Mouse (Mus musculus): ENCODE measurements around the gene Cyp27b1. TPM values are rescaled to one million over a fixed set of nuclear protein-coding genes. Genes with fewer than 3 reads are reported as not detected.

Gene Cyp27b1
- polyA plus RNA-seq, 1 experiment from 2014 or later, result not detected

DNA sequence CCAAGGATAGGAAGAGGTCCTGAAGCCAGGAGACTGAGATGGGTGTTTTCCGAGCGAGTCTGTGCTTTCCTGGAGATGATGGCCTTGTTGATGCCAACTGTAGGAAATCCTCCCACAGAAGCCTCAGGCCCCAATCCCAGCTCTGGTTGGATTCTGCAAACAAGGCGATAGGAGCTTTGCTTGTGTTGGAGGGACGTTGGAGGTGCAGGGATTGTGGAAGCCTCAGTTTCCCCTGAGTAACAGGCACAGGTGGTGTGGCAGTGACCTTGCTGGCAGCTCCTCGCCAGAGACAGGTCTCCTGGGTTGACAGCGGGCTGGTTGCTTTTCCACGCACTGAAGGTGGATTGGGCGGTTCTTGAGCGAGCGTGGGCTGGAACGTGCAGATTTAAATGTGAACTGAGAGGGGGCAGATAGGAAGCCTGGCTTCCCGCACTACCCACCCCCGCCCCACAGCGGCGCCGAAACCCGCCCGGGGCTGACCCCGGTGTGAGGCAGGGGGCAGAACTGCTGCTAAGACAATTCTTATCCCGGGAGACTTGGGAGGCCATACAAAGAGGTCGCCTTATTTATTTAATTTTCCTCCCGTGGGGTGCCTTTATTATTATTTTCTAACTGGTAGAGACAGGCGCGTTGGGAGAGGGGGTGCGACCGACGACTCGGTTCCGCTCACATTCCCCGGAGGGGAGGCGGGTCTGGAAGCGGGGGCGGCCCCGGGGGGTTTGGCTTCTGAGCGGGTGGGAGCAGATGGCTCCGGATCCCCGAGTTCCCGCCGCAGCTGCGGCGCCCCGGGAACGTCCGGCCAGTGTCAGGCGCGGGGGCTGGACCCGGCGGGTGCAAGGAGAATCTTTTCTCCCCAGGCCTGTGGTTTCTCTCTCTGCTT lies 33.1 kb downstream of the Cyp27b1 start:
- no peak overlapping the region for H3K27ac ChIP-seq
- whole genome bisulfite sequencing (ENCODE audit: insufficient replicate concordance), result 22% methylated on average over 48 of the region's 48 CpGs
- H3K9ac ChIP-seq, result no peak overlapping the region
- no peaks in the 10 kb centered on the region for H3K9me3 ChIP-seq (replicated peaks)
- peak overlapping the region; percentile 26 for H3K4me3 ChIP-seq (replicated peaks)
- DNase-seq, result no peak
- no peak for ATAC-seq (ENCODE audit: low read depth)
- peak overlapping the region; percentile 50 for H3K4me2 ChIP-seq
- peaks cover 65% of the 10 kb centered on the region for H3K4me1 ChIP-seq (replicated peaks)
- no peaks in the 10 kb centered on the region; the same call in 1 of the 2 replicates for H3K36me3 ChIP-seq
- H3K27me3 ChIP-seq, result peaks cover 76% of the 10 kb centered on the region

DNA sequence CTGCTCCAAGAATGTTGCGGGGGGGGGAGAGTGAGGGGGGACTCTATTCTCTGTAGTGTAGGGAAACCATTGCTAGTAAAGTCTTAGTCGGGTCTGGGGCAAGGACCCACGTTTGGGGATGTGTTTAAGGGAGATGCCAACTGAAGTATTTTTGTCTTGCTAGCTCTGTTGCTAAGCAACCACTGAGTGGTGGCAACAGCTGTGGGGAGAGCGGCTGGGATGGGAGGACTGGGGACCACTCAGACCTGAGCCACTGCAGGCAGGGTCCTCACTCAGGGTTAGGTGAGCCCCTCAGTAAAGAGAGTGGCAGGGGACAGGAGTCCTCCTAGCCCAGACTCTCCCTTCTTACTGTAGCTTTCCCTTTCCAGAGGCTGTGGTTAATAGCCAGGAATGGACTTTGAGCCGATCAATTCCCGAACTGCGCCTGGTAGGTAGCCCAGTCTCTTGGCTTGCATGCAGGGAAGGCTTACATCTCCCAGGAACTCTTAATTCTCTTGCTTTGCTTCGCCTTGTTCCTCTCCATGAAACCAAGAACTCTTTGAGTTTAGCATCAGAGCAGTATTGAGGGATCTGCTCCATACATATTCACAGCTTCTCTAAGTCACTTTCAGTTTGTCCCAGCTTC lies 34.1 kb downstream of the Cyp27b1 start:
- H3K4me2 ChIP-seq, result peak overlapping the region; percentile 50; the same call in 1 of the 2 replicates

DNA sequence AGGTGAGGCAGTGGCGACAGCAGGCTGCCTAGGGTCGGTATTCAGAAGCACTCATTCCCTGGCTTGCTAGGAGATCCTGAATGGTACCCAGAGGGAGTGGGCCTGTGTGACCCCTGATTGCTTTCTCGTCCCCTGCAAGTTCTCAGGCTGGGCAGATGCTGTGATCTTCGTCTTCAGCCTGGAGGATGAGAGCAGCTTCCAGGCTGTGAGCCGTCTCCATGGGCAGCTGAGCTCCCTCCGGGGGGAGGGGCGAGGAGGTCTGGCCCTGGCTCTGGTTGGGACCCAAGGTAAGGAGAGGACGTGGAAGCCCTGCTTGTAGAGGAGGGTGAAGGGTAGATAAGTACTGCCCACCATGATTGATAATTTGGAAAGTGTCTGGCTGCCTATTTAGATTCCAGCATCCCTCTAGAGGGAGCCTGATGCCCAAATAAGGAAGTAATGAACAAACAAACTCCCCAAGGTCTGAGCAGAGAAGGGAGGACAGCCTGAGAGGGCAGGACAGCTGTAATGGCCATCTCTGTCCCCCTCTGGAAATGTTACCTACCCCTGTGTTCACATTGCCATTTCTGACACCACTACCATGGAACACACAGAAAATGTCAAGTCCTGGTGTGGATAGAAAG lies 35.4 kb downstream of the Cyp27b1 start:
- H3K9me3 ChIP-seq (replicated peaks), result no peaks in the 10 kb centered on the region
- peaks cover 56% of the 10 kb centered on the region for H3K27me3 ChIP-seq
- H3K4me1 ChIP-seq (replicated peaks), result peaks cover 43% of the 10 kb centered on the region
- WGBS (ENCODE audit: insufficient replicate concordance), result 59% methylated on average over 8 of the region's 8 CpGs
- no peak for ATAC-seq (ENCODE audit: low read depth)
- H3K9ac ChIP-seq, result no peak overlapping the region
- H3K4me3 ChIP-seq (replicated peaks), result no peak overlapping the region
- no peak for DNase-seq
- H3K27ac ChIP-seq, result no peak overlapping the region
- H3K36me3 ChIP-seq, result no peaks in the 10 kb centered on the region; the same call in 1 of the 2 replicates
- H3K4me2 ChIP-seq, result no peak overlapping the region

More for the DNA sequence above, 34.1 kb downstream of the Cyp27b1 start:
- Histone ChIP-seq H3K36me3 (no peaks in the 10 kb centered on the region; the same call in 1 of the 2 replicates), H3K27ac (no peak overlapping the region), H3K9me3 (replicated peaks) (no peaks in the 10 kb centered on the region), H3K27me3 (peaks cover 68% of the 10 kb centered on the region), H3K9ac (no peak overlapping the region), H3K4me3 (replicated peaks) (no peak overlapping the region), H3K4me1 (replicated peaks) (peaks cover 56% of the 10 kb centered on the region)
- no peak for DNase-seq
- ATAC-seq (ENCODE audit: low read depth), result no peak
- WGBS (ENCODE audit: insufficient replicate concordance), result 49% methylated on average over 8 of the region's 8 CpGs

DNA sequence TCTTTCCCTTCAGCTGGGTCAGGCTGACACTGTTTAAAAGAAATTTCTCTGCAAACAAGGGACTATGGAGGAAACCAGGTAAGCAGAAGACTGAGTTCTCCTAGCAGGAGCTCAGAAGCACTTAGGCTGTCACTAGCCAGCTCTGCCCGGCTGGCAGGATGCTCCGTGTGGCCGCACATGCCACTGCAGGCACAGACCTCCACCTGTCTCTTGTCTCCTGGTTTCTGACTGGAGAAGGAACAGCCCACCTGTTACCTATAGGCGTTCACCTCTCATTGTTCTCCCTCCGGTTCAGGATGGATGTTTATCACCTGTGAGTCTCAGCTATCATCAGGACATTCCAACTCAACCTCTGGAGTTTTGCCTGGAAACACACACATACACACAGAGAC lies 35.9 kb downstream of the Cyp27b1 start:
- DNase-seq, result no peak
- Histone ChIP-seq H3K27ac (no peak overlapping the region), H3K4me3 (replicated peaks) (no peak overlapping the region), H3K9me3 (replicated peaks) (no peaks in the 10 kb centered on the region), H3K4me1 (replicated peaks) (peaks cover 38% of the 10 kb centered on the region), H3K27me3 (peaks cover 52% of the 10 kb centered on the region), H3K4me2 (no peak overlapping the region), H3K36me3 (no peaks in the 10 kb centered on the region; the same call in 1 of the 2 replicates), H3K9ac (no peak overlapping the region)
- ATAC-seq (ENCODE audit: low read depth), result no peak
- 65% methylated on average over 5 of the region's 5 CpGs for WGBS (ENCODE audit: insufficient replicate concordance)

DNA sequence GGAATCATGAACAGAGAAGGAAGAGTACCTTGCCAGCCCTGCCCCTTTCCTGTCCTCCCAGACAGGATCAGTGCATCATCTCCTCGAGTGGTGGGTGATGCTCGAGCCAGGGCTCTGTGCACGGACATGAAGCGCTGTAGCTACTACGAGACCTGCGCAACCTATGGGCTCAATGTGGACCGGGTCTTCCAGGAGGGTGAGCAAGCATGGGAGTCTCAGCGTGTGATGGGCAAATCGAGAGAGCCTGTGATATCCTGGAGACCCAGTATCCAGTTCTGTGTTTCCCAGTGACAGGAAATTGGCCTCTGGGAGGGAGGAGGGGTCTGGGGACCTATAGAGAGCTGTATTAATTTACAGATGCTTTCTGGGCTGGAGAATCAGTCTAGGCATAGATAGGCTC lies 37.0 kb downstream of the Cyp27b1 start:
- Histone ChIP-seq H3K27ac (no peak overlapping the region), H3K9me3 (replicated peaks) (no peaks in the 10 kb centered on the region), H3K27me3 (peaks cover 52% of the 10 kb centered on the region), H3K4me2 (no peak overlapping the region), H3K36me3 (no peaks in the 10 kb centered on the region), H3K4me3 (replicated peaks) (no peak overlapping the region), H3K9ac (no peak overlapping the region), H3K4me1 (replicated peaks) (peaks cover 27% of the 10 kb centered on the region)
- DNase-seq, result no peak
- ATAC-seq (ENCODE audit: low read depth), result no peak
- 75% methylated on average over 9 of the region's 9 CpGs for WGBS (ENCODE audit: insufficient replicate concordance)

DNA sequence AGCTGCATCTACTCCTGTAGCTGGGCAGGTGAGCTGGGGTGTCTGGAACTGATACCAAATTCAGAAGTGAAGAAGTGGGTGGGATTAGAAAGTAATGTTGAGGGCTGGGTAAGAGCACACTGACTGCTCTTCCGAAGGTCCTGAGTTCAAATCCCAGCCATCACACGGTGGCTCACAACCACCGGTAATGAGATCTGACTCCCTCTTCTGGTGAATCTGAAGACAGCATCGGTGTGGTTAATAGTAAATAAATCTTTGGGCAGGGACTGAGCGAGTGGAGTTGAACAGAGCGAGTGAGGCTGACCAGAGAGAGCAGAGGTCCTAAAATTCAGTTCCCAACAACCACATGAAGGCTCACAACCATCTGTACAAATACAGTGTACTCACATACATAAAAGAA lies 37.6 kb downstream of the Cyp27b1 start:
- no peak overlapping the region for H3K4me2 ChIP-seq
- H3K9me3 ChIP-seq (replicated peaks), result no peaks in the 10 kb centered on the region
- H3K4me3 ChIP-seq (replicated peaks), result no peak overlapping the region
- H3K27me3 ChIP-seq, result peaks cover 52% of the 10 kb centered on the region
- WGBS (ENCODE audit: insufficient replicate concordance), result 70% methylated on average over 6 of the region's 6 CpGs
- H3K9ac ChIP-seq, result no peak overlapping the region
- H3K4me1 ChIP-seq (replicated peaks), result peaks cover 24% of the 10 kb centered on the region
- DNase-seq (no peak), ATAC-seq (ENCODE audit: low read depth) (no peak)
- H3K27ac ChIP-seq, result no peak overlapping the region
- no peaks in the 10 kb centered on the region for H3K36me3 ChIP-seq

DNA sequence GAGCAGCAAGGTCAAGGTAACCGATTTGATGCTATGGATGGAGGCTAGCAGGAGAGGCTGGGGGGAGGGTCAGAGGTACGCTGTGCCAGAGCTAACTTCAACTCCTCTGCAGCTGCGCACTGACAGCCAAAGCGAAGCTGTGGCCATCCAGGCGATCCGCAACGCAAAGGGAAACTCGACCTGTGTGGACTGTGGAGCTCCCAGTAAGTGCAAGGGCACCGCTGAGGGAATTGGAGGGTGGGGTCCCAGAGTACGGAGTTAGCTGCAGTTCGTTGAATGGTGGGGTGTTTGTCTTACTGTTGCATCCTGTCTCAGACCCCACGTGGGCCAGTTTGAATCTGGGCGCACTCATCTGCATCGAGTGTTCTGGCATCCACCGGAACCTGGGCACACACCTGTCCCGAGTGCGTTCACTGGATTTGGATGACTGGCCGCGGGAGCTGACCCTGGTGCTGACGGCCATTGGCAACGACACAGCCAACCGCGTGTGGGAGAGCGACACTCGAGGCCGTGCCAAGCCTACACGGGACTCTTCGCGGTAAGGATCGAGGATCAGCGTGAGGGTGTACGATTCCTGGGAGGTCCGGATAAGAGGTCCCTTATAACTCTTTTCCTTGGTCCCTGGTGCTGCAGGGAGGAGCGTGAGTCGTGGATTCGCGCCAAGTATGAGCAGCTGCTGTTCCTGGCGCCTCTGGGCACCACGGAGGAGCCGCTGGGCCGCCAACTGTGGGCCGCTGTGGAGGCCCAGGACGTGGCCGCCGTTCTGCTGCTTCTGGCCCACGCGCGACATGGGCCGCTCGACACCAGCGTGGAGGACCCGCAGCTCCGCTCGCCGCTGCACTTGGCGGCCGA lies 42.7 kb downstream of the Cyp27b1 start:
- Histone ChIP-seq H3K4me3 (replicated peaks) (no peak overlapping the region), H3K9me3 (replicated peaks) (no peaks in the 10 kb centered on the region), H3K36me3 (peaks cover 13% of the 10 kb centered on the region), H3K9ac (no peak overlapping the region), H3K27me3 (peaks cover 35% of the 10 kb centered on the region), H3K4me2 (peak overlapping the region; percentile 44; the same call in 1 of the 2 replicates), H3K4me1 (replicated peaks) (peaks cover 40% of the 10 kb centered on the region), H3K27ac (no peak overlapping the region)
- no peak for DNase-seq
- WGBS (ENCODE audit: insufficient replicate concordance), result 50% methylated on average over 57 of the region's 57 CpGs
- no peak for ATAC-seq (ENCODE audit: low read depth)

DNA sequence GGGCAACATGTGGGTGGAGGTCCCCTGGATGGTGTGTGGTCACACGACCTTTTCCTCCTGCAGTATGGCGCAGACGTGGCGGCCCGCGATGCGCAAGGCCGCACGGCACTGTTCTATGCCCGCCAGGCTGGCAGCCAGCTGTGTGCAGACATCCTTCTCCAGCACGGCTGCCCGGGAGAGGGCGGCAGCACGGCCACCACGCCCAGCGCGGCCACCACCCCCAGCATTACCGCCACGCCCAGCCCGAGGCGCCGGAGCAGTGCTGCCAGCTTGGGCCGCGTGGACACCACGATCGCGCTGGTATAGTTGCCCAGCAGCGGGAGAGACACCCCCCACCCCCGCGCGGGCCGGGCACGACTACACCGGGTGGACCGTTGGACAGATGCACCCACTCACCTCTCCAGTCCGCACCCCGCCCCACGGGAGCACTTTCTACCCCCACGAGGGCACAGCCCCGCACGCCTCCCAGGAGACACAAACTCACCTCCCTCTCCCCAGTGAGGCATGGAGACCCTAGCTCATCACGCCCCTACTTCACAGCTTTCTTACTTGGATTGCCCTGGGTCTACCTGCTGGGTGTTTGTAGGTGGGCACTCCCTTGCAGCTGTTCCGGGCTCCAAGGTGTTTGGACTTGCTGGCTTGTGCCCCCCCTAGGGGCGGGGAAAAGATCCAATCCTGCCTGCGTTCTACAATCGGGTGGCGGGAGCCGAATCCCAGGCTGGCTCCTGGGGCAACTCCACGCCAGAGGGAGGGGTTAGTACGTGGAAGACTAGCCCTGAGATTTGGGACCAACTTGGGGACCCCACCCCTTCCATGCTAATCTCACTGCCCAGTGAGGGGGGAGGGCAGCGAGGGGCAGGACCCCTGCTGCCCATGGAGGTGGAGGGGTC lies 43.7 kb downstream of the Cyp27b1 start:
- H3K4me2 ChIP-seq, result peak overlapping the region; percentile 44
- H3K27me3 ChIP-seq, result peaks cover 35% of the 10 kb centered on the region
- 37% methylated on average over 51 of the region's 51 CpGs for WGBS (ENCODE audit: insufficient replicate concordance)
- H3K9ac ChIP-seq, result no peak overlapping the region
- H3K27ac ChIP-seq, result no peak overlapping the region
- H3K4me3 ChIP-seq (replicated peaks), result no peak overlapping the region
- no peaks in the 10 kb centered on the region for H3K9me3 ChIP-seq (replicated peaks)
- ATAC-seq (ENCODE audit: low read depth) (peak; percentile 50), DNase-seq (peak; percentile 42)
- peaks cover 40% of the 10 kb centered on the region for H3K4me1 ChIP-seq (replicated peaks)
- H3K36me3 ChIP-seq, result peaks cover 22% of the 10 kb centered on the region

DNA sequence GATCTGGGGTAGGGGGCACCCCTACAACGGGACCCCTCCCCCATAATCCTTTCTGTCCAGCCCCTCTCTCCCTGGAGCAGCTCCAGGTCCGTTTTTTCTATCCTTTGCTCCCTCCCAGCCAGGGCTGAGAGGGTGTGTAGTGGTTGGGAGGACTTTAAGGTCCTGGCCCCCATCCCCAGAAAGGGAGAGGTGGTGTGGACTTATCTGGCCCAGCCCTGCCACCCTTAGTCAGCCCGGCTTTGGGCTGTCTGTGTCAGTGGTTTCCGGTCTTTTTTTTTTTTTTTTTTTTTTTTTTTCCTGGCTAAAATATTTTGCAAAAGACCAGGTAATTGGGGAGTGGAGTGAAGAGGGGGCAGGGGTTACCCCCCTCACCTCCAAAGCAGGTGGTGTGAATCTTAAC lies 44.7 kb downstream of the Cyp27b1 start:
- peaks cover 35% of the 10 kb centered on the region for H3K27me3 ChIP-seq
- ATAC-seq (ENCODE audit: low read depth) (no peak), DNase-seq (no peak)
- H3K4me3 ChIP-seq (replicated peaks), result no peak overlapping the region
- peaks cover 32% of the 10 kb centered on the region for H3K36me3 ChIP-seq
- H3K4me2 ChIP-seq, result no peak overlapping the region
- no peak overlapping the region for H3K27ac ChIP-seq
- peaks cover 40% of the 10 kb centered on the region for H3K4me1 ChIP-seq (replicated peaks)
- 32% methylated on average over 4 of the region's 4 CpGs for WGBS (ENCODE audit: insufficient replicate concordance)
- H3K9ac ChIP-seq, result no peak overlapping the region
- no peaks in the 10 kb centered on the region for H3K9me3 ChIP-seq (replicated peaks)

DNA sequence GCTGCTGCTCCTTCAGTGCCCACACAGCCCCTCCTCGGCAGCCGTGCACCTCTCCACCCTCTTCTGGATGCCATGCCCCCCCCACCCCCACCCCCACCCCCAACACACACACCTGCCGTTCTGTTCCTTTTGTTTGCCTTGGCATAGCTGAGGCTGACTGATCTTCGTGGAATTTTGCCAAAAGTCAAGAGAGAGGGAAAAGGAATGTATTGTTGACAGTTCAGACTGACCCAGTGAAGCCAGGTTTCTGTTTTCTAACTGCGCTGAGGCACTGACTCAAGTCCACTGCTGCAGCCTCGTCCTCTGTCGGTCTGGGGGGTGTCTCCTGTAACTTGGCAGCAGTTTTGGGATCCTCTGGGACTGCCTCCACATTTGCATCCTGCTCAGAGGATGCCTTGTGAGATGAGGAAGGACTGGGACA lies 46.3 kb downstream of the Cyp27b1 start:
- Histone ChIP-seq H3K4me1 (replicated peaks) (peaks cover 48% of the 10 kb centered on the region), H3K4me3 (replicated peaks) (no peak overlapping the region), H3K9me3 (replicated peaks) (no peaks in the 10 kb centered on the region), H3K27ac (no peak overlapping the region), H3K27me3 (peaks cover 29% of the 10 kb centered on the region), H3K9ac (no peak overlapping the region), H3K36me3 (peaks cover 49% of the 10 kb centered on the region), H3K4me2 (no peak overlapping the region)
- 57% methylated on average over 7 of the region's 7 CpGs for WGBS (ENCODE audit: insufficient replicate concordance)
- ATAC-seq (ENCODE audit: low read depth) (no peak), DNase-seq (no peak)

Data from liver, embryonic 13.5 days (tissue).